Mouse (Mus musculus) CH12F3 (cell line): Measurements from ENCODE around the gene Relch.
"Not testable (repeated sequence)": the region's sequence is repeated elsewhere in the genome, so short reads cannot be mapped to it uniquely, and the experiment has no call there.

Experiments
- in situ Hi-C: fragments of 300-500 bp; cut with MboI; formaldehyde crosslinking; loops from 2 replicates; pipeline ENCODE4 v1.14.3; 2020; ENCODE audit warnings: low sequenced_read_pairs

Gene Relch

DNA sequence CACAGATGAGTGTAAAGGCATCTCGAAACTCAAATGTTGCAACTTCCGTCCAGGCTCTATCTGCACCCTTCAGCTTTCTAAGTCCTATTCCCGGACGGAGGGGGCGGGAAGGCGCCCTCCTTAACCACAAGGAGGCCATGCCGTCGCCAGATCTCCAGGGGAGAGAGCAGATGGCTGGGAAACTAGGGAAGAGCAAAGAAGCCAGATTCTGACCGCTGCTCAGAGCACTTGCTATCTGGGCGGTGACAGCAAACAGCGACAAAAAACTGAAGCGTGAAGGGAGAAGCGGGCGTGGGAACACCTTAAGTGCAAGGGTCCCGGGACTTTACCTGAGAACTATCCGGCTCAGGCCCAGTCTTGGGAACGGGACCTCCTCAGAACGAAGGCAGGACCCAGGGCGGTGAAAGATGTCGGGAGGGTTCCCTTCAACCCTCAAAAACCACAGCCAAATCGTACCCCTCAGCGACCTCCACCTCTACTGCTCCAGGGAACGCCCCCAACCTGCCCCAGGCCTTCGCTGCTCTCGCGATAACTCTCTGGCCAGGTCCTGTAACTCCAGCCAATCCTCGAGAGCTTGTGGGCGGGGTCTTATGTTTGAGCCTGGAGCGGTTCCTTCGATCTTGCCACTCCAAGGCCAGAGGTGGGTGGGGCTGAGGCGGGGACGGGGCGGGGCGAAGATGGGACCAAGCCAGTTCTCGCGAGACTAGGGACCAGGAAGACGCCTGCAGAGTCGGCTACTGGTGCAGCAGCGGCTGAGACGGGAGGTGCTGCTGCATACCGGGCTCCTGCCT, at the start of gene Relch, which contains the start of gene Pign:
Relch (plus strand) TSS at position 691 of the 791 bp plus-strand sequence.
Pign (minus strand) TSS at position 507 of the 791 bp plus-strand sequence.
- in situ Hi-C loops = no loop called here

DNA sequence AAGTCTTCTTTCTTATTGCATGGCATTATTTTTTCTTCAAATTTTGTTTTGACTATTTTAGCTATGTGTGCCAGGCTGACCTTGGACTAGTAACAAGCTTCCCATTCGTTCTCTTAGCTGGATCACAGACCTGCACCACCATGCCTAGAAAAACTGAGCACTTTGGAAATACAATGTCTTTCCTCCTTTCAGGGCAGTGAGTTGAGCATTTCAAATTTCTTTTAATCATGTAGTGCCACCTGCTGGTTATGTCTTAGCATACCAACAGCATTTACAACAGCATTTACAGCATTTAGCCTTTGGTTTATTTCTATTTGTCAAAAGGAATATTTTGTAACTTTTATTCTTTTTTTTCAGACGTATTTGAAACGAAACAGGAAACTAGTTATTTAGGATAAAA, 33.2 kb upstream of the Relch start:
- in situ Hi-C loops = no loop called here

DNA sequence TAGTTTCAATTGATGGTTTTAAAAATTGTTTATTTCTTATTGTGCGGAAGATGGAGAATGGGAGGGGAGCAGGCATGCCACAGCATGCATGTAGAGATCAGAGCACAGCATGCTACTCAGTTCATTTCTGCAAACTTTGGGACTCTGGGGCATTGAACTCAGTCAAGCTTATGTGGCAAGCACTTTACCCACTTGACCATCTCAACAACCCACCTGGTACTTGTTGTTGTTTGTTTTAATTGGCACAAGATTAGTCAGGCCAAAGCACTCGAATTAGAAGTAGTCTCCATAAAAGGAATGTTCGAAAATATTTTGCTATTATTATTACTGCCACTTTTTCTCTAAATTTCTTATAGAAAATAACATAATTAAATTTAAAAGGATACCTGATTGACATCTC, 19.6 kb upstream of the Relch start:
- in situ Hi-C loops = no loop called here

DNA sequence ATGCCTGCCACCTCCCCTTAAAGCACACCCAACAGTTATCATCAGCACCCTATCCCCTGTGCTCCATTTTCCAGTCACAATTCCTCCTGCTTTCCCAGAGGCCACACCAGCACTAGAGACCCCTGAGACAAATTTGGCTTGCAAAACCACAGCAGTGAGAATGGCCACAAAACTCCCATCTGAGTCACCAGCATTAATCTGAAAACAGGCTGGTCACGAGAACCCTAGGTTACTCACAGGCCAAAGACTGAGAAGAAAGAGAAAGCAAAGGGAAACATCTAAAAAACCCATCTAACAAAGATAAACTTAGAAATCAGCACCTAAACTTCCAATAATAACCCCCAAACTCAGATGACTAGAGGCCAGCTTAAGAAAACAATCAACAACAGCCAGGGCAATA, 13.0 kb upstream of the Relch start:
- in situ Hi-C loops = no loop called here

DNA sequence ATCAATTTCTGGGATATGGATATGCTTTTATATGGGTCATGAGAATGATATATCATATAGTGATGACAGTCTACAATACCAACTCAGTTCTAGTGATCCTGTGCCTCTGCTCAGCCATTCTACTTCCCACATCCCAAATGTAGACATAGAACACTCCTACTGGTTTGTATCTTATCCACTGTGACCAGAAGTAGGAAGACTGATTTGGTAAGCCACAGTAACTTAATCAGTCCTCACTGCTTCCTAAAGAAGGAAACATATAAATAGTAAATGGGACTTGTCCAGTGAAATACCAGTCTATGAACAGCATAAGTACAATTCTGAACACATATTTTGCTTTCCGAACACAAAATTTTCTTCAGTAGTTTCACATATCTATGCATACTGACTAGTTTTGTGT, 9.7 kb upstream of the Relch start:
- in situ Hi-C loops = no loop called here

DNA sequence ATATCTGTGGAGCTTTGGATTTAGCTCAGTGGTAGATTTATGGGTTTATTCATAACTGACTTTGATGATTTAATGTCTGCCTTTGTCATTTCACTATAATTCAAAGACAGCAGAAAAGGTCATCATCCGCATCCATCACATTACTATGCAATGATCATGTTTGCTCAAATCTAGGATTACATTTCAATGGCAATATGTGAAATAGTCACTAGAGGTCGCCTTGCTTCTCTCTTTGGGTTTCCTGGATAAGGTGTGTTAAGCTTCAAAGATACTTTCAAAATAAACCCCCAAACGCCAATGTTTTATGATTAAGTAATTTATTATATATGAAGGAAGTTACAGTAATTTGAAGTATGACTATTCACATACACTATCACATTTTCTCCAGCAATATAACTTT, 3.6 kb upstream of the Relch start:
- in situ Hi-C loops = no loop called here

DNA sequence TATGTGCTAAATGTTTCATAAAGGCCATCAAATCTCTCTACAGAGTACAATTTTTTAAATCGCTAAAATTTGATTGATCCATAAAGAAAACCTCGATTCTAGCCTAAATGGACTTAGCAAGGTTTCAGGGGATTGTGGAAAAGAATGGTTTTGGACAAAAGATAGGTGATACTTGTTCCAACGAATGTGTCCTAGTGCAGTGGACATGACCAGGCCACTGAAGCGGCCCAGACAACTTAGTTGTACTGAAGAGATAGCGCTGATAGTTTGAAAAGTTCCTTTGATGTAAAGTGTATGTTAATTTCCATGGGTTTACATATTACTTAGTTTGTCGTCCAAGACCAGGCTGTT, 866 bp upstream of the Relch start:
- in situ Hi-C loops = no loop called here

DNA sequence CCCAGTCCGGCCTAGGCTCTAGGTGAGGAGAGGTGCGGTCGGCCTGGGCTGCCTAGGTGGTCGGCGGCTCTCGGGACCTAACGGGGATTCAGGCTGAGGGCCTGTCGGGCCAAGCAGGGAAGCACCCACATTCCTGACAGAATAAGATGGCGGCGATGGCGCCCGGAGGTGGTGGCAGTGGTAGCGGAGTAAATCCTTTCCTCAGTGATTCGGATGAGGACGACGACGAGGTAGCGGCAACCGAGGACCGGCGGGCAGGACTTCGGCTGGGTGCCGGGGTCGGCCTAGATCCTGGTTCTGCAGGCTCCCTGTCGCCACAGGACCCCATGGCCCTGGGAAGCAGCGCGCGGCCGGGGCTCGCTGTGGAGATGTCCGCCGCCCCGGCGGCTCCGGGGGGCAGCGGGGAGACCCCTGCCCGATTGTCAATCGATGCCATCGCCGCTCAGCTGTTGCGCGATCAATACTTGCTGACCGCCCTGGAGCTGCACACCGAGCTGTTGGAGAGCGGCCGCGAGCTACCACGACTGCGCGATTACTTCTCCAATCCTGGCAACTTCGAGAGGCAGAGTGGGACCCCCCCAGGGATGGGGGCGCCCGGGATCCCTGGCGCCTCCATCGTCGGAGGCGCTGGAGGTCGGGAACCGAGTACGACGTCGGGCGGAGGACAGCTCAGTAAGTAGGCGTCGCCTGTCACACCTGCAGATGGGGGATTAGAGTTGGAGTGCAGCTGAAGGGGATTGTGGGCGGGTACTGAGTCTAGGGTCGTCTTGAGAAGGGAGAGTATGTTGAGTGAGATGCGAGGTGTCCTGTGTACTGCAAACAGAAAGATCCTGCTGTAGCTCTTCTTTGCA, 526 bp downstream of the Relch start:
- in situ Hi-C loops = no loop called here

DNA sequence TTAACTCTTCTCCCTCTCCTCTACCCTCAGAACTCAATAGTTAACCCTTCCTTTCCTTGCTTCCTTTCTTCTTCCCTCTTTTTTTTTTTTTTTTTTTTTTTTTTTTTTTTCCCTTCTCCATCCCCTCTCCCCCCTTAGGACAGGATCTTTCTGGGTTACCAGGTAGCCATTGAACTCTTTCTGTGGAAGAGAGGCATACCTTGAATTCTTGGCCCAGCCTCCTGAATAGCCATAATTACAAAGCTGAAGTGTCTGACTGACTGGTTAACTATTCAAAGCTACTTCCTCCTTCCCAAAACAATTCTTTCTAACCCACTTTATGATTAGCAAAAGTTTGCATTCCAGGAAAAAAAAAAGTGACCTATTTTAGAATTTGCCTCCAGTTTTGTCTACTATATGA, 6.0 kb downstream of the Relch start:
- in situ Hi-C loops = no loop called here

DNA sequence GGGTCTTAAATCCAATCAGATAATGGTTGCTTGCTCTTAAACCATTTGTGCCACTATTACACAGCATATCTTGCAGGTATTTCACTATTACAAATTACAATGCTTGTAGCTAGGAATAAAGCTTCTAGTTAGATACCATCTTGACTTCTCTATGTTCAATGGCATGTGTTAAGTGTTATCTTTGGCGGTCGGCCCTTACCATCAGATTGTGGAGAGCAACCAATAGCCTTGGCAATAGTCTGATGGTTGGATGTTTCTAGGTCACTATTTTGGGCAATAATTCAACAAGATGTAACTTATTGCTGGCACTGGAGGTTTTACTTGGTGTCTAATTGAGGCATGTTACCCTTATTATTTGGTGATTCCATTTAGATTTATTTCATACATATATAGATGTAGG, 11.1 kb downstream of the Relch start:
- in situ Hi-C loops = no loop called here

DNA sequence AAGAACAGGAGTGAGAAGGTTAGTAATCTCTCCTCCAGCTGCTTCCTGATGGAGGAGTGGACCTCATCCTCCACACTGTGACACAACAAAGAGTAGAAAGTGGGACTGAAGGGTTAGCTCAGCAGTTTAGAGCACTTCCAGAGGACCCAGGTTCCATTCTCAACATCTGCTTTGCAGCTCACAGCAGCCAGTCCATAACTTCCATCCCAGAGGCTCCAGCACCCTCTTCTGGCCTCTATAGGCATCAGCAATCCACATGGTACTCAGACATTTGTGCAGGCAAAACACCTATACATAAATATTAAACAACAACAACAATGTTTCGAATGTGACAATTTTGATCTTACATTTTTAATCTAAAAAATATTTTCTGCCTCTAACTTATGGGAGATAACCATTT, 16.9 kb downstream of the Relch start:
- in situ Hi-C loops = no loop called here

DNA sequence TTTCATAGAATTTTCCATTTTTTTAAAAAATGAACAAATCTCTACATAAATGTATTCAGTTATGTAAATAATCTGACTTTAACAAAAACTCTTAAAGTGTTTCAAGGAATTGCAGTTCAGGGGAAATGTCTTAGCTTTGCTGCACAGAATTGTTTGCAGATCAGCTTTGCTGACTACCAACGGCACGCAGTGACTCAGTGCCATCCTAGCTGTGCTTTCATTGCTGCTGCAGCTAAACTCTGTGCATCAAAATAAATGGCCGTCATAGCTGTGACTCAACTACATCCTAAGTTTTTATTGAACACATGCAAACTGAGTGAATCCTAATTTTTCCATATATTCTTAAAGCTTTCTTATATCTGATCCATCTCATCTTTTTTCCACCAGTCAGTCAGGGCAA, 21.8 kb downstream of the Relch start:
- in situ Hi-C loops = no loop called here

DNA sequence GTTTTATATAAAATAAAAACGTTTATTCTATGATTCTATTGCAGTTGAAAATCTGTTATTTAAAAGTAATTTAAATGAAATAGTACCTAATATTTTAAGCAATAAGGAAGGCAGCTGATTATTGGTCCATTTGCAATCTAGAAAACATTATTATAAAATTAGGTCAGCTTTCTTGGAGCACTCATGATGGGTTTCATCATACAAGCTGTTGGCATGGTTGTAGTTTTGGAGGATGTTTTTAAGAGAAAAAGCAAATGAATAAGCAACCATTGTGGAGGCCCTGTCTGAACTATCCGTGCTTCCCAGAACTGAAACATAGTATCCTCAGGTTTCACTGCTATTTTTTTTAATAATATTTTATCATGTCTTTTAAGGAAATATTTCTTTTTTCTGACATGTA, 31.9 kb downstream of the Relch start:
- in situ Hi-C loops = no loop called here

DNA sequence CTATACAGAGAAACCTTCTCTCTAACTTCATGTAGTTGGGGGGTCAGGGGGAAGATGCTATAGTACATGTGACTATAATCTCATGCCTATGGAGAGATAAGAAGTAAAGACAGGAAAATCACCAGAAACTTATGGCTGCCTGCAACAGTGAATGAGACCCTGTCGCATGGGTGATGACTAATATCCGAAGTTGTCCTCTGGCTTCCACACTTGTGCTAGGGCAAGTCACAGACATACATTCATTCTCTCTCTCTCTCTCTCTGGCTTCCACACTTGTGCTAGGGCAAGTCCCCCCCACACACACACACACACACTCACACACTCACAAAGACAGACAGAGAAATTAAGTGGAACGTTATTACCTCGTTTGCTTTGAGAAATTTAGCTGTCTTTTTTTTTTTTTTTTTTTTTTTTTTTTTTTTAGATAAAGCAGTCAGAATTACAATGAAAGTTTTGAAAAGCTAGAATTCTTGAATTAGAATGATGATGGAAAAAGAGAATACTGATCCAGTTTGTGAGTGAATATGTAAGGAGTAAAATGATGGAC, 37.4 kb downstream of the Relch start:
- in situ Hi-C loops = no loop called here

DNA sequence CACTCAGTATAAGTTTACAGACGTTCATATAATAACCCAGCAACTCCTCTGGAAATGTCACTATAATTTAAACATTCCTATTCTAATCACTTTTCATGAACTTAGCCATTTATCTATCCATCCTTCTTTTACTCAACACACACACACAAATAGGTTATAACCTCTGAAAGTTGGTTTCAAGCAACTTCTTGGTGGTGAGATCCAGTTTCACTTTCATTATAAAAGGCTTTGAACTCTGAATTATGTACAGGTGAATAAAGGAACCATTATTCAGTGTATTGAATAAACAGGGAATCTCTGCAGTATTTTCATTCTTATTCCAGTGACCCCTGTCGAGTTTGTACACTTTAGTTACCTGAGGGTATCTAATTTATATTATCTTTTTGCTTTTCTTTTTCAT, 45.8 kb downstream of the Relch start:
- in situ Hi-C loops = no loop called here

DNA sequence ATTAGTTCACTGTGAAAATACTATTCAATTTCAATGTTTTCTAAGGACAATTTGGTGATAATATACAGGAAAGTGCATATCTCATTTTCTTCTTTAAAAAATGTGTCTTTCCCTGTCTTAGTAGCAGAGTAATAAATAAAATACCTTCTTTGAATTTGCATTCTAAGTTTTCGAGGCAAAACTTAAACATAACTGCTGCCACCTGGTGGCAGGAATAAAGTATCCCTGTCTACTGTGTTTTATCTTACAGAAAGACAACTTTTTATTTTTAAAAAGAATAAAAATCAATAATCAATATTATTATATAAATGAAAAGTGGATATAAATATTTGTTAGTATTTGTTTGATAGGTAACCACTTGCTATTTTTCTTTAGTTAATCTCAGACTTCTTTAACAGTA, 47.6 kb downstream of the Relch start:
- in situ Hi-C loops = no loop called here

DNA sequence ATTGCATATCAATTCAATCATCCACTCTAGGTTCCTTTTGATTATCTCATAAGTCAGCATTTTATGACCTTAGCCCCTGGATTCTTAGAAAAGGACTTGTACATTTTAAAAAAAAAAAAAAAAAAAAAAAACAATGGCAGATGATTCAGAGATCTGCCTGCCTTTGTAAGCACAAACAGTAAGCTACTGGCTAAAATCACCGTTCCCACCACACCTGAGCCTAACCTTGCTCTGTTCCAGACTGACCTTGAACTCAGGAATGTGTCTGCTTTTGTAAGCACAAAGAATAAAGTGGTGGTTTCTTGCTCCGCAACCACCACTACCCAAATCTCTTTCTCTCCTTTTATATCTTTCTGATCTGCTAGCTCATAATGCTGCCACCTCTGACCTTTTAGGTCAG, 49.2 kb downstream of the Relch start:
- in situ Hi-C loops = no loop called here

DNA sequence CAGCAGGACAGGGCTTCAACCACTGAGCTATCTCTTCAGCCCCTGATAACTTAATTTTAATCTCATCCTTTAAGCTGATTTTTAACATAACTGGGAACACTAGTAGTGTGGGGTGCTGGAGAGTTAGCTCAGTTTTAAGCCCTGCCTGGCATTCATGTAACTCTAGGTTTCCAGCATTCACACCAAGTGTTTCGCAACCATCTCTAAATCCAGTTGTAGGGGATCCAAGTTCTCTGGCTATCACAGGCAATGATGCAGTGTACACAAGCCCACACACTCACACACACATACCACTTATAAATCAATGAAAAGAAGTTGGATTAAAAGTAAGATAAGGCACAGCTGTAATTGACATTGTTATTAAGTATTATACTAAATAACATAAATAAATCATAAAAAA, 54.7 kb downstream of the Relch start:
- in situ Hi-C loops = no loop called here

DNA sequence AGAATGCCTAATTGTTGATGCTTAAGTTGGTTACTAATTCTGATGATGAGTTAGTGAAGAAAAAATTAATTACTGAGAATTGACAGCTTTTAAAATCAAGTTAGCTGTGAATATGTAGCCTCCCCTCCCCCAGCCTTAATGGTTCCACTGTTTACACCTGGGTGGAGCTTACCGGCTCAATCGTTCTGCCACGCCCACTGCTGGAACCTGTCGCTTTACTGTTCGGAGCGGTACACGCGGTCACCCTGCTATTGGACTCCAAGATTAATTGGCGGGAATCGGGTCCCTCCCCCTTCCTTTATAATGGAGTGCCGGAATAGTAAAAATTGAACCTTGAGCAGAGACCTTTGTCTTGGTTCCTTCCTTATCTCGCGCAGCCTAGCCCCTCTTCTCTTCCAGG, 65.6 kb downstream of the Relch start:
- in situ Hi-C loops = not testable (repeated sequence)

DNA sequence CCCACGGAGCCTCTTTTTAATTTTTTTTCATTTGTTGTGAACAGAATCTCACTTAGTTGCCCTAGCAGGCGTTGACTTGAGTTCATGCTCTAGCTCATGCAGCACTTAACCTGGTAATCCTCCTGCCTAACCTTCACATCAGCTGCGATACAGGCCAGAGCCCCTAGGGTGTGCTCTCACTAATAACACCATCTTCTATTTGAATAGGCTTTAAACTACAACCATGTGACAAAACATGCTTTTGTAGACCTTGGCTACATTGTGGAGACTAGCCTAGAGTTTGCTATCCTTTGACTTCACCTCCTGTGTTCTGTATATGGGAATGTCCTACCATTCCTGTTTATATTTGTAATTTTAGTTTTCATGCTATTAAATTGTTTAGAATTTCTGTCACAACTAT, 71.7 kb downstream of the Relch start:
- in situ Hi-C loops = no loop called here

DNA sequence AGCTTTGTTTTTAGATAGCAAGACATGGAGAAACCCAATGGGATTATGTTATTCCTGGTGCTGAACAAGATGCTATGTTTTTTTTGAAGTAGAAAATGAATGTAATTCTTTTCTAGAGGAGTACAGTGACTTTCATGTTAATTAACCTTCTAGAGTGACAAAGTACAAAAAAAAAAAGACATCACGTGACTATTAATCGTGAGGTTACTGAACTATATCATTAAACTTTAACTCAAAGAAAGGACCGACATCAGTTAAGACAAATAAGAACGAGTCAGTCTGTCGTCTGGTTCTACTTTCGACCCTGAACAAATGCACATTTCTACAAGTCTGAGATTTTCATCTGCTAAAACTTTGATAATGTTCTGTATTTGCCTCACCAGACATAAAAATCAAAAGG, 74.7 kb downstream of the Relch start:
- in situ Hi-C loops = no loop called here

DNA sequence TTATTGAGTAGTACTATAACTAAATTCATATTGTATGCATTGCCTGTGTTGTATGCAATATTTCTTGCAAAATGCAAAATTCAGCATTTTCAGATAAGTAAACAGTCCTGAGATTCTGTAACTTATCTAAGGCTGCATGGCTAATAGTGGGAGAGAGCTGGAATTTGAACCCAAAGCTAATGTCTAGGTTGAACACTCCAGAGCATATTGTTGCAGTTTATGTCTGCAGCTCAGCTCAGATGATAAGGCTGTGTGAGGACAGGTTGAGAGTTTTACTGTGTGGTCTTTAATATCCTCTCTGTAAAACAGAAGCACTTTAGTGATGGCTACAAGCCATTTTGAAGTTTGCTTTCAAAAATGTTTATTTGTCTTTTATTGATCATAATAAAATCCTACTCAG, 75.8 kb downstream of the Relch start:
- in situ Hi-C loops = no loop called here
